Mouse (Mus musculus): ENCODE results near the gene Mfrp. TPM values are rescaled to one million over a fixed set of nuclear protein-coding genes. Genes with fewer than 3 reads are reported as not detected.
"Not testable (repeated sequence)": the region's sequence is repeated elsewhere in the genome, so short reads cannot be mapped to it uniquely, and the experiment has no call there.

Gene Mfrp
- polyA plus RNA-seq, 1 experiment from 2014 or later, result 0.14 TPM

DNA sequence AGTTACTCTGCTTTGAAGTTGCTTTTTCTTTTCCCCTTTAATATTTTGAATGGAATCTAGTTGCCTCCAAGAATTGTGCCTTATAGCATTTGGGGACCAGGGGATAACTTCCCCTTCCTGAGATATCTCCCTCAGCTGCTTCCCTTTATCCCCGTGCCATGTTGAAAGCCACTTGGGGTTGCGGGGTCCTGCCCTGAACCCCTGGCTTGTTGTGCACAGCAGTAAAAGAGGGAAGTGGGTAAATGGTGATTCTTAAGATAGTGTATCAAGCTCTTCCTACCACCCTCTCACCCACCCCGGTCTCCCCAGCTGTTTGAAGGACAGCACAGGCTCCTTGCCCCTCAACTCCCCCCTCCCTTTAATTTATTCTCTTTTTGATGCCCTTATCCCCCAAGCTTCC, 6.8 kb upstream of the Mfrp start:
- Histone ChIP-seq H3K4me1 (replicated peaks) (peaks cover 24% of the 10 kb centered on the region), H3K36me3 (peaks cover 34% of the 10 kb centered on the region), H3K27ac (no peak overlapping the region), H3K27me3 (ENCODE audit: insufficient read depth, poor library complexity, severe bottlenecking) (peaks cover 3% of the 10 kb centered on the region), H3K4me3 (no peak overlapping the region), H3K9me3 (no peaks in the 10 kb centered on the region)
- WGBS, result 87% methylated on average over 3 of the region's 3 CpGs
- no peak for DNase-seq (ENCODE audit: low spot score)

DNA sequence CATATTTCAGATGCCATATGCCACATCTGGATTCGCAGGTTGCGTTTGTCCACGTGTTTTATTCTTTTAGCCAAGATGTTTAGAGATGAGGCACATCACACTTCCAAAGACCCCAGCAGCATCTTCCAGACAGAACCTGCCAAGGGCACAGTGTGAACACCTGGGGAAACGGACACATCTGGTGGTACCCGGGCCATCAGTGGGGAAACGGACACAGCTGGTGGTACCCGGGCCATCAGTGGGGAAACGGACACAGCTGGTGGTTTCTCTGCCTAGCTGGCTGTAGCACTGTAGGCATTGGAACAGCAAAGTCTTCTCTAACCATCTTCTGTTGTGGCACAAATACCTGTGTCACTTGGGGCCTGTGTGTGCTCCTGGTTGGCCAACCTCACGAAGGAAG, 5.7 kb upstream of the Mfrp start:
- H3K9me3 ChIP-seq, result no peaks in the 10 kb centered on the region
- no peak for DNase-seq (ENCODE audit: low spot score)
- no peak overlapping the region for H3K4me3 ChIP-seq
- H3K4me1 ChIP-seq (replicated peaks), result peaks cover 19% of the 10 kb centered on the region
- H3K36me3 ChIP-seq, result peaks cover 27% of the 10 kb centered on the region
- no peaks in the 10 kb centered on the region for H3K27me3 ChIP-seq (ENCODE audit: insufficient read depth, poor library complexity, severe bottlenecking)
- no peak overlapping the region for H3K27ac ChIP-seq
- WGBS, result 89% methylated on average over 9 of the region's 9 CpGs

DNA sequence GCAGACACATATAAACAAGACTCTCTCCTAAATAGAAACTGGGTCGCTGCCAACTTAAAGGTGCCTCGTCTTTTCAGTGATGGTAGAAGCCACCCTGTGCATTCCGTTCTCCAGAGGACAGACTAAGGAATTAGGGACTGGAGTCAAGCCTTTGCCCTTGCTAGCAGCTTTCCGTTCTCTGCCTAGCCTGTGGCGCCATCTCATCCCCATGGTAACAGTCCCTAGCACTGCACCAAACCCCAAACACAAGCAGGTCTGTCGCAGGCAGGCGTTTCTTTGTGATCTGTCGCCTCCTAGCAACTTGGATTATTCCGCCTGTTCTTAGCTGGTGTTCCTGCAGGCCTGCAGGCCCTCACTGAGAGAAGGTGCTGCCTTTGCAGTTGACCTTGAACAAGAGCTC, 5.0 kb upstream of the Mfrp start:
- H3K4me3 ChIP-seq, result no peak overlapping the region
- 27% methylated on average over 9 of the region's 9 CpGs for WGBS
- H3K27me3 ChIP-seq (ENCODE audit: insufficient read depth, poor library complexity, severe bottlenecking), result no peaks in the 10 kb centered on the region
- H3K36me3 ChIP-seq, result peaks cover 22% of the 10 kb centered on the region
- H3K9me3 ChIP-seq, result no peaks in the 10 kb centered on the region
- DNase-seq (ENCODE audit: low spot score), result peak; percentile 58
- H3K4me1 ChIP-seq (replicated peaks), result peaks cover 23% of the 10 kb centered on the region
- H3K27ac ChIP-seq, result 0 out of 2 replicates have a peak overlapping the region, but pooled peaks have one; percentile 9

DNA sequence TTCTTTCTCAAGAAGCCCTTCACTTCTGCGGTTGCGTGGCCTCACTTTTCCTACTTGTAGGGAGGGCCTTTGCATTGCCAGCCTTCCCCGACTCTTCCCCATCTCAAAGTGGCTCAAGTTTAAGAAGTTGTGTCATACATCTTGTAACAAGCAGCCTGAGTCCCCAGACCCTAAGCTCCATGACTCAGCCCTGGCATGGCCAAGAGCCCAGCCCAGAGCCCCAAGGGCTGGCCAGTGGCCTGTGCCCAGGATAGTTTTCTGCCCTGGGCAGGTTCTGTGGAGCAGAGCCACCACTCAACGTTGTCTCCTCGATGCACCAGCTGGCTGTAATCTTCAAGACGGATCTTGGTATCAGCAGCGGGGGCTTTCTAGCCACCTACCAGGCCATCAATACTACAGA, 3.4 kb downstream of the Mfrp start:
- 93% methylated on average over 7 of the region's 7 CpGs for WGBS
- DNase-seq (ENCODE audit: low spot score), result no peak
- H3K9me3 ChIP-seq, result no peaks in the 10 kb centered on the region
- H3K4me3 ChIP-seq, result no peak overlapping the region
- H3K36me3 ChIP-seq, result peaks cover 72% of the 10 kb centered on the region
- no peaks in the 10 kb centered on the region for H3K27me3 ChIP-seq (ENCODE audit: insufficient read depth, poor library complexity, severe bottlenecking)
- H3K27ac ChIP-seq, result no peak overlapping the region
- H3K4me1 ChIP-seq (replicated peaks), result peaks cover 56% of the 10 kb centered on the region

DNA sequence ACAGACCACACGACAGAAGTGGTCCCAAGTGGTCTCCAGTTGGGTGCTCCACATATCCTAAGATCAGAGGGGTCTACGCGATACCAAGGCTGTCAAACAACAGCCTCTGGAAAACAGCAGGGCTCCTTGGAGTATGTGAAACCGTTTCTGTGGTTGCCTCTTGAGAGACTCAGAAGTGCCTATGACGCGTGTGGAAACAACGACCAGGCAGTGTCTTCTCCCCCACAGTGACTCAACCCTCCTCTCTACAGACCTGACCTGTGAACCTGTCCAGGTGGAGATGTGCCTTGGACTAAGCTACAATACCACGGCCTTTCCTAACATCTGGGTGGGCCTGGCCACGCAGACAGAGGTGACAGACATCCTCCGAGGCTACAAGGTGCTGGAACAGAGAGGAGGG, 4.3 kb downstream of the Mfrp start:
- peaks cover 65% of the 10 kb centered on the region for H3K4me1 ChIP-seq (replicated peaks)
- H3K9me3 ChIP-seq, result no peaks in the 10 kb centered on the region
- DNase-seq (ENCODE audit: low spot score), result no peak
- H3K4me3 ChIP-seq, result no peak overlapping the region
- peaks cover 81% of the 10 kb centered on the region for H3K36me3 ChIP-seq
- 91% methylated on average over 10 of the region's 10 CpGs for WGBS
- no peak overlapping the region for H3K27ac ChIP-seq
- H3K27me3 ChIP-seq (ENCODE audit: insufficient read depth, poor library complexity, severe bottlenecking), result no peaks in the 10 kb centered on the region

DNA sequence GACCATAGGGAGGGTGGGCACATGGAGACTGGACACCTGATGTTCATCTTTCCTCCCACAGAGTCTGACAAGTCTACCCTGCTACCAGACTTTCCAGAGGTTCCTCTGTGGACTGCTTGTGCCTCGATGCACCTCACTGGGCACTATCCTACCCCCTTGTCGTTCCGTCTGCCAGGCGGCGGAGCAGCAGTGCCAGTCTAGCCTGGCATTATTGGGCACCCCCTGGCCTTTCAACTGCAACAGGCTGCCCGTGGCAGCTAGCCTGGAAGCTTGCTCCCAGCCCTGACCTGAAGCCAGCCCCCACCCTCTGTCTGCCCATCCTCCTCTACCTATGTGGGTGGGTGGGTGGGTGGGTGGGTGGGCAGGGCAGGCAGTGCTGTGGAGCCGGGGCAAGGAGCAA, 4.7 kb downstream of the Mfrp start:
- Histone ChIP-seq H3K27ac (no peak overlapping the region; the same call in 1 of the 2 replicates), H3K36me3 (peaks cover 83% of the 10 kb centered on the region), H3K27me3 (ENCODE audit: insufficient read depth, poor library complexity, severe bottlenecking) (no peaks in the 10 kb centered on the region), H3K9me3 (no peaks in the 10 kb centered on the region), H3K4me3 (no peak overlapping the region), H3K4me1 (replicated peaks) (peaks cover 67% of the 10 kb centered on the region)
- 97% methylated on average over 7 of the region's 7 CpGs for WGBS
- no peak for DNase-seq (ENCODE audit: low spot score)

DNA sequence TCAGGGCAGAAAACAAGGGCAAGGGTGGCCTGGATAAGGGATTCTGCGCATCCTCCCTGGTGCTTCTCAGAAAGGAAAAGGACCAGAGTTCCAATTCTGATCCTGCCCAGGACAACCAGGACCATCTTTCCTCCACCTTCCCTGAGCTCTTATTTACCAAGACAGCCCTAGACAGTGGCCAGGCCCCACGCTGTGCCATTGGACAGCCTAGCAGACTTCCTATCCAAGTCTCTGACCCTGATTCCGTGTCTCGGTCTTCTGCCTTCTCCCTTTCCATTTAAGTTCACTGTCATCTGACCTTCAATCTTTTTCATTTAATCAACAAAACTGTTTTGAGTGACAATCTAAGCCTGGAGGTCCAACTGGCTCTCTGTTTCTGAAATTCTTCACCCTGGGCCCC, 5.1 kb downstream of the Mfrp start:
- peak overlapping the region; percentile 36; the same call in 1 of the 2 replicates for H3K4me3 ChIP-seq
- H3K27me3 ChIP-seq (ENCODE audit: insufficient read depth, poor library complexity, severe bottlenecking), result no peaks in the 10 kb centered on the region
- H3K9me3 ChIP-seq, result no peaks in the 10 kb centered on the region
- WGBS, result 70% methylated on average over 4 of the region's 4 CpGs
- H3K36me3 ChIP-seq, result peaks cover 81% of the 10 kb centered on the region
- DNase-seq (ENCODE audit: low spot score), result no peak
- peaks cover 64% of the 10 kb centered on the region for H3K4me1 ChIP-seq (replicated peaks)
- peak overlapping the region; percentile 81 for H3K27ac ChIP-seq

DNA sequence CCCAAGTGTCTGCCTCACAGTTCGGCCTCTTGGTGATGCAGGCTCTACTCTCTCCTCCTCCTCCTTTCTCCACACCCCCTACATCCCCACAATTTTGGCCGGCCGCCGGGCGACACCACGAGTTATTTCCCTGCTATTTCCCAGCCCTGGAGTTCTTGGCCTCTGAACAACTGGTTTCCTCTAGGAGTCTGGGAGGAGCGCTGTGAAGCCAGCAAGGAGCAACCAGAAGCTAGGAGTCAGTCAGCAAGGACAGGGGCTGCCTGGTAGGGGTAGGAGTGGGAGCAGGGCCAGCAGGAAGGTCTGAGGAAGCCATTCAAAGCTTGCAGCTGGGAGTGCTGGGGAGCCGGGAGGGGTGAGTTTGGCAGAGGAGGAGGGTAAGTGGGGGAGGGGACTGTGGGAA, 5.6 kb downstream of the Mfrp start, which contains the start of gene C1qtnf5:
Gene C1qtnf5 (plus strand): TSS at position 136 of the 400 bp plus-strand sequence.
- Histone ChIP-seq H3K36me3 (peaks cover 82% of the 10 kb centered on the region), H3K27me3 (ENCODE audit: insufficient read depth, poor library complexity, severe bottlenecking) (no peaks in the 10 kb centered on the region), H3K27ac (peak within 1 kb of the TSS; percentile 81), H3K4me1 (replicated peaks) (peaks cover 64% of the 10 kb centered on the region), H3K4me3 (peak within 1 kb of the TSS; percentile 36), H3K9me3 (no peaks in the 10 kb centered on the region)
- 44% methylated on average over 8 of the region's 8 CpGs for WGBS
- DNase-seq (ENCODE audit: low spot score), result no peak

DNA sequence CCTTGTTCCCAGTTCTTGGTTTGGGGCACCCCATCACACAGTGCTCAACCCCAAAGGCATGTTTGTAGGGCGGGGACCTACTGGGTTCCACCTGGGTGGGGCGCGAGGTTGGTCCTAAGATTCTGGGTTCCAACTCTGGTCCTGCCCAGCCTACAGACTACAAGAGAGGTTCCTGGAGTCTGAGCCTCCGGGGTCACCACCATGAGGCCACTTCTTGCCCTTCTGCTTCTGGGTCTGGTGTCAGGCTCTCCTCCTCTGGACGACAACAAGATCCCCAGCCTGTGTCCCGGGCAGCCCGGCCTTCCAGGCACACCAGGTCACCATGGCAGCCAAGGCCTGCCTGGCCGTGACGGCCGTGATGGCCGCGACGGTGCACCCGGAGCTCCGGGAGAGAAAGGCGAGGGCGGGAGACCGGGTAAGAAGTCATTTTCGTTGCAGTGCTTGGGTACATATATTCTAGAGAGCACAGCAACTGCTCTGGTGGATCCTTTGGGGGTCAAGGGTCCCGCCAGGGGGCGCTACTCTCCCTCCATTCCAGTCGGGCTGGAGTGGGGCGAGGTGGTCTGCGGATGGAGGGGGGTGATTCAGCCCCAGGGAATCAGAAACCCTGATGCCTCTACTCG, 6.1 kb downstream of the Mfrp start:
- peaks cover 77% of the 10 kb centered on the region for H3K36me3 ChIP-seq
- H3K27me3 ChIP-seq (ENCODE audit: insufficient read depth, poor library complexity, severe bottlenecking), result no peaks in the 10 kb centered on the region
- peak overlapping the region; percentile 81 for H3K27ac ChIP-seq
- WGBS, result 36% methylated on average over 25 of the region's 25 CpGs
- H3K4me1 ChIP-seq (replicated peaks), result peaks cover 62% of the 10 kb centered on the region
- no peaks in the 10 kb centered on the region for H3K9me3 ChIP-seq
- DNase-seq (ENCODE audit: low spot score), result peak; percentile 63
- peak overlapping the region; percentile 36 for H3K4me3 ChIP-seq

DNA sequence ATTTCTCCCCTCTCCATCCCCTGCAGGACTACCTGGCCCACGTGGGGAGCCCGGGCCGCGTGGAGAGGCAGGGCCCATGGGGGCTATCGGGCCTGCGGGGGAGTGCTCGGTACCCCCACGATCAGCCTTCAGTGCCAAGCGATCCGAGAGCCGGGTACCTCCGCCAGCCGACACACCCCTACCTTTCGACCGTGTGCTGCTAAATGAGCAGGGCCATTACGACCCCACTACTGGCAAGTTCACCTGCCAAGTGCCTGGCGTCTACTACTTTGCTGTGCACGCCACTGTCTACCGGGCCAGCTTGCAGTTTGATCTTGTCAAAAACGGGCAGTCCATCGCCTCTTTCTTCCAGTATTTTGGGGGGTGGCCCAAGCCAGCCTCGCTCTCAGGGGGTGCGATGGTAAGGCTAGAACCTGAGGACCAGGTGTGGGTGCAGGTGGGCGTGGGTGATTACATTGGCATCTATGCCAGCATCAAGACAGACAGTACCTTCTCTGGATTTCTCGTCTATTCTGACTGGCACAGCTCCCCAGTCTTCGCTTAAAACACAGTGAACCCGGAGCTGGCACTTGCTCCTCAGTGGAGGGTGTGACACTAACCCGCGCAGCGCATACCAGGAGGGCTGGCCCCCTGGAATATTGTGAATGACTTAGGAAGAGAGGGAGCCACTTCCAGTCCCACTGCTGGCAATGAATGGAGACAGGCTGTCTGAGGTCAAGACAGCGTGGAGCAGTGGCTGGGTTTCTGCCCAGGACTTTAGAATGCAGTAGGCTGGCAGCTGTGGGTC, 6.9 kb downstream of the Mfrp start:
- Histone ChIP-seq H3K27ac (peak overlapping the region; percentile 81), H3K4me3 (peak overlapping the region; percentile 36), H3K27me3 (ENCODE audit: insufficient read depth, poor library complexity, severe bottlenecking) (no peaks in the 10 kb centered on the region), H3K36me3 (peaks cover 71% of the 10 kb centered on the region), H3K4me1 (replicated peaks) (peaks cover 59% of the 10 kb centered on the region), H3K9me3 (no peaks in the 10 kb centered on the region)
- 85% methylated on average over 31 of the region's 31 CpGs for WGBS
- DNase-seq (ENCODE audit: low spot score), result no peak

DNA sequence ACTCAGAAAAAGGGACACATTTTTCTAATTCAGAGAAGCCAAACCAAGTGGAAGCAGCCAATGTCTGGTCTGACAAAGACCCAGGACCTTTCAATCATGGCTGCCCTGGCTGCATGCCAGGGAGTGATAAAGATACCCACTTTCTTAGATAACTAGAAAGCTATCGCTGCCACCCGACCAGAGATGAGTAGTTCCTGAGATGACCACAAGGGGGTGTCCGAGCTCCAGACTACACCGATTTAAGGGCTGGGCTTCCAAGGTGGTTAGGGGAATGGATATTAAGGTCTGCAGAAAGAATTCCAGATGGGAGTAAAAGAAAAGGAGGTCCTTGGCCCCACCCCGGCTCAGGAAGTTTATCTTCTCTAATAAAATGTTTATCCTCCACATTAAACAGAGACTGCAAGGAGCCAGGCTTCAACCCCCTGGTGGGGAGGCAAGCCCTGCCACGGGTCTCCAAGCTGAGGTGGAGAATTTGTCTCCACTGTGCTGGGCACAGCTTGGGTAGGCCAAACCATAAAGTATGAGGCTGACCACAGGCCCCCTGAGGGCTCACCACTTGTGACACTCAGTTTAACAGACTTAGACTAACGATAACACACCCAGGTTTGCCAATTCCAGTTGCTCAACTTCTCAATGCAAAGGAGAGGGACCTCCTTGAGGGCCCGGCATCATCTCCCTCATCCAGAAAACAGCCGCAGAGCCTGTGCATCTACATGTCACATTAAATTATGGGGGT, 8.0 kb downstream of the Mfrp start:
- DNase-seq (ENCODE audit: low spot score), result peak; percentile 80
- Histone ChIP-seq H3K27me3 (ENCODE audit: insufficient read depth, poor library complexity, severe bottlenecking) (no peaks in the 10 kb centered on the region), H3K4me3 (peak overlapping the region; percentile 36), H3K27ac (0 out of 2 replicates have a peak overlapping the region, but pooled peaks have one; percentile 14), H3K9me3 (no peaks in the 10 kb centered on the region), H3K4me1 (replicated peaks) (peaks cover 58% of the 10 kb centered on the region), H3K36me3 (peaks cover 63% of the 10 kb centered on the region)
- WGBS, result 39% methylated on average over 9 of the region's 9 CpGs

DNA sequence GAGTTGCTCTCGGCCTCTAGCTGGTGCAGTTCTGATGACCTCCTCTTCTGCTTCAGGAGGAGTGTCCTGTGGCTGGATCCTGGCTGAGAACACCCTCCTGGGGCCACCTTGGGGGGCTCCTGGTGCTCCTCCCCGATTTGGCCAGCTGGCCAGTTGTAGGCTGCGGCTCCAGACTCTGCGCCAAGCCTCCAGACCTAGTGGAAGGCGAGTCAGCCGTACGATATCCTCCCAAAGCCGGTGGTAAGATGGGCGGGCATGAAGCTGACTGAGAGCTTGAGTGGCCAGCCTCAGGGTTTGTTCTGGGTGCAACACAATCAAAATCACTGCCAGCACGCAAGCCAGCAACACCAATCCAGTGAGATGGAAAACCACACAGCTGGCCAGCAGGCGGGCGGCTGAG, 10.4 kb downstream of the Mfrp start:
- 72% methylated on average over 10 of the region's 12 CpGs for WGBS
- Histone ChIP-seq H3K4me1 (replicated peaks) (peaks cover 49% of the 10 kb centered on the region), H3K36me3 (peaks cover 41% of the 10 kb centered on the region), H3K4me3 (peak overlapping the region; percentile 71)
- not testable (repeated sequence) for H3K27me3 ChIP-seq (ENCODE audit: insufficient read depth, poor library complexity, severe bottlenecking); DNase-seq (ENCODE audit: low spot score); H3K27ac ChIP-seq; H3K9me3 ChIP-seq

All from hindbrain, embryonic 10.5 days (tissue).